Mouse (Mus musculus) heart, embryonic 11.5 days (tissue): ENCODE measurements around the gene Ing3. TPM values are rescaled to one million over a fixed set of nuclear protein-coding genes. Genes with fewer than 3 reads are reported as not detected.

Experiments used
- ATAC-seq: fragments of 200-750 bp; cut with Nextera tagmentation; replicated peaks from 2 replicates; pipeline ENCODE4 v1.8.0; 2017; ENCODE audit warnings: moderate library complexity; ENCODE audit not compliant: insufficient number of reproducible peaks, low FRiP score, low TSS enrichment
- H3K27ac ChIP-seq: fragments of 300-500 bp; sonication (generic); 2 replicates; pipeline ENCODE4 v1.5.1; 2014; ENCODE audit warnings: mild to moderate bottlenecking, low read depth, low read length
- H3K27me3 ChIP-seq: fragments of 300-500 bp; sonication (generic); 2 replicates; pipeline ENCODE4 v1.6.1; 2014; ENCODE audit warnings: mild to moderate bottlenecking, low read length, mixed read lengths; ENCODE audit not compliant: control insufficient read depth, insufficient read depth
- H3K36me3 ChIP-seq: fragments of 300-500 bp; sonication (generic); 2 replicates; pipeline ENCODE4 v1.6.1; 2014; ENCODE audit warnings: mild to moderate bottlenecking, low read length, moderate library complexity, mixed read lengths; ENCODE audit not compliant: control insufficient read depth, insufficient read depth
- H3K4me1 ChIP-seq: fragments of 300-500 bp; sonication (generic); 2 replicates; pipeline ENCODE4 v1.6.1; 2014; ENCODE audit warnings: low read length; ENCODE audit not compliant: control insufficient read depth, insufficient read depth
- H3K4me2 ChIP-seq: fragments of 300-500 bp; sonication (generic); 2 replicates; pipeline ENCODE4 v1.6.1; 2014; ENCODE audit warnings: mild to moderate bottlenecking, moderate library complexity
- H3K4me3 ChIP-seq: fragments of 300-500 bp; sonication (generic); 2 replicates; pipeline ENCODE4 v1.5.1; 2014; ENCODE audit warnings: low read depth, low read length
- H3K9ac ChIP-seq: fragments of 300-500 bp; sonication (generic); 2 replicates; pipeline ENCODE4 v1.6.1; 2014; ENCODE audit warnings: mild to moderate bottlenecking, low read depth, low read length, moderate library complexity
- H3K9me3 ChIP-seq: fragments of 300-500 bp; sonication (generic); replicated peaks from 2 replicates; pipeline ENCODE4 v1.6.1; 2016; ENCODE audit warnings: low read length; ENCODE audit not compliant: control insufficient read depth
- WGBS: fragments of 180-500 bp; shearing (Covaris S2); extraction: QIAGEN DNeasy Blood & Tissue Kit; methylation state at CpG from one replicate; pipeline ENCODE4 v1.1.7; 2014; ENCODE audit not compliant: insufficient replicate concordance; 5-methylcytosine and 5-hydroxymethylcytosine counted together
- polyA plus RNA-seq: library from polyadenylated mRNA; unstranded; fragments of >200 nt; fragmentation: Nextera tagmentation; extraction: Ambion mirVana; gene quantifications from 2 replicates; pipeline ENCODE4 v1.2.1, GENCODE M21; 2014

The Ing3 gene
- polyA plus RNA-seq, 1 experiment from 2014 or later = 21.3 TPM

DNA sequence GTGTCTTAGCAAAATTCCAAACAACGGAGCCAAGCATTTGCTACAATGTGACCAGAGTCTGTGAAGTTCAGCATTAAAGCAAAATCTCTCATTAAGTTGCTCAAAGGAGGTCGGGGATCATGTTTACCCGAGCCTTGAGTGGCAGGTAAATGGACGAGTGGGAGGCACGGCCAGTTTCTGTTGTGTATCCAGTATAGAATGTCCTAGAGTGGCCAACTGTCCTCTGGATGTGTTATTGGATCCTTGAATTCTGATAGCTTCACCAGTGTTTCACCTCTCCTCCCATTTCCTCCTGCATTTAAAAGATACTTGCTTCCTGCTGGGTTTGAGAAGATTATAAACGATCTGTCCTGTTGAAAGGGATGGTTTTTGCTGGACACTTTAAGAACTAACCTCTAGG, 50.7 kb downstream of the Ing3 start:
- Histone ChIP-seq H3K4me1 (peaks cover 9% of the 10 kb centered on the region), H3K4me3 (no peak overlapping the region), H3K27me3 (no peaks in the 10 kb centered on the region; the same call in 1 of the 2 replicates), H3K36me3 (no peaks in the 10 kb centered on the region), H3K4me2 (no peak overlapping the region), H3K27ac (no peak overlapping the region), H3K9ac (no peak overlapping the region), H3K9me3 (no peaks in the 10 kb centered on the region)
- 43% methylated on average over 6 of the region's 6 CpGs for WGBS
- ATAC-seq = no peak

DNA sequence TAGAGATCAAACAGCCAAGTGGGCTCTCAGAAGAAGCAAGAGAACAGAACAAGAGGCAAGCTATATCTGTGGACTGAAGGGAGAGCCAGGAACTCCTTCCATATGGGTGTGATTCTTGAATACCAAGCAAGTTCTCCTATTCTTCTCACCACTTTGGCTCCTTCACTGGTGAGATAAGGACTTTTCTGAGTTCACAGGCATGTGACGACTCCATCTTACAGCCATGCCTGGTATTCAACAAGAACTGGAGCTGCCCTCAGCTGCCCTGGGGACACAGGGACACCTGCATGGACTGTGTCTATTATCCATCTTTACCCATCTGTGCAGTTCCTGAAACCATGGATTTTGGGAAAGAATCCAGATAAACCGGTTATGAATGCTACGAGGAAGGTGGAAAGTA, 51.5 kb downstream of the Ing3 start:
- H3K27ac ChIP-seq = no peak overlapping the region
- H3K9me3 ChIP-seq = no peaks in the 10 kb centered on the region
- no peaks in the 10 kb centered on the region; the same call in 1 of the 2 replicates for H3K27me3 ChIP-seq
- ATAC-seq = no peak
- H3K4me3 ChIP-seq = no peak overlapping the region
- H3K4me1 ChIP-seq = peaks cover 9% of the 10 kb centered on the region
- H3K9ac ChIP-seq = no peak overlapping the region
- H3K4me2 ChIP-seq = no peak overlapping the region
- 61% methylated on average over 3 of the region's 3 CpGs for WGBS
- no peaks in the 10 kb centered on the region for H3K36me3 ChIP-seq

DNA sequence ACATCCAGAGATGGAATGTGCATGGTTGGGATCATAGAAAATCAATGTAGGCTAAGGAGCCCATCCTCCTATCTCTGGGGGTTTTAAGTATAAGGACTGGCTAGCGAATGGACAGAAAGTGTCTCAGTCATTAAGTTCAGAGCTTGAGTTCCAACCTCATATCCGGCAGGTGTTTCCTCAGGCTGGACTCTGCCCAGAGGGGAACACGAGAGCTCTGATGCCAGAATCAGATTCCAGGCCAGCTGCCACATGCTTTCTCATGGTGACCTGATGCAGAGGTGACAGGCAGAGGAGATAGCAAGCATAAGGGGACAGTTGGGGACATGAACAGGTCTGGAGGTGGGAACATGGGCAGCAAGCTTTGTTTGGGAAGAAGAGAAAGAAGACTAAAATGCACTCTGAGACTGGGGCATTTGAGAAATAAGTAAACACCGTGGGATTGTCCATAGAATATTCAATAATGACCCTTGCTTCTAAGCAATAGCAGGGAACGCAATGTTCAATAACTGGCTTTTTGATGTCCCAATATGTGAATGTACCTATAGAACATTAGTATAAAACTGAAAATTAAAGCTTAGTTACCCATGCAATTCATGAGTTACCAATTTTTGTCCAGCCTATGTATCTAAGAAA, 52.0 kb downstream of the Ing3 start:
- H3K36me3 ChIP-seq = no peaks in the 10 kb centered on the region
- H3K9ac ChIP-seq = no peak overlapping the region
- ATAC-seq = no peak
- H3K4me2 ChIP-seq = no peak overlapping the region
- H3K4me3 ChIP-seq = no peak overlapping the region
- H3K4me1 ChIP-seq = peaks cover 9% of the 10 kb centered on the region
- H3K9me3 ChIP-seq = no peaks in the 10 kb centered on the region
- 79% methylated on average over 5 of the region's 5 CpGs for WGBS
- H3K27me3 ChIP-seq = no peaks in the 10 kb centered on the region; the same call in 1 of the 2 replicates
- H3K27ac ChIP-seq = no peak overlapping the region

- H3K4me3 ChIP-seq = no peak overlapping the region
- H3K27me3 ChIP-seq = no peaks in the 10 kb centered on the region; the same call in 1 of the 2 replicates
- peaks cover 9% of the 10 kb centered on the region for H3K4me1 ChIP-seq
- no peak for ATAC-seq
- H3K9me3 ChIP-seq = no peaks in the 10 kb centered on the region
- H3K27ac ChIP-seq = no peak overlapping the region
- 0 out of 2 replicates have a peak overlapping the region, but pooled peaks have one; percentile 0 for H3K4me2 ChIP-seq
- 52% methylated on average over 17 of the region's 17 CpGs for WGBS
- H3K9ac ChIP-seq = no peak overlapping the region
- H3K36me3 ChIP-seq = no peaks in the 10 kb centered on the region
These were observed 53.3 kb downstream of the Ing3 start for GRCm38 (mm10) chr6:22002521-22003199.

DNA sequence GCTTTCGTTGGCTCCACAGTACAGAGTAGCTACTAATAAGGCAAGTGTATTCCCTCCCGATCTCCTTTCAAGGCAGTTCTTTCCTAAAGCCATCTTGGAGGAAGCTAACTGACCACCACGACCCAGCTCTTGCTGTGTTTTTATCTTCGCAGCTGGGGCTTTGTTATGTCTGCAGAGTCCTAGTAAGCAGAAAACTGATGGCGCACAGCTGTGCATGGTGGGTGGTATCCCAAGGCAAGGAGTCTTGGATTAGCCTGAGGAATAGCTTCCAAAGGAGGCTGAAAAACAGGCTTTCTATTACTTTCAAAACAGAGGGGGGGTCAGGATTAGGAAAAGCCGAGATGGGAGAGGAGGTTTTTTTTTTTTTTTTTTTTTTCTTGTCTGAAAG, 53.8 kb downstream of the Ing3 start:
- ATAC-seq = no peak
- Histone ChIP-seq H3K4me1 (peaks cover 9% of the 10 kb centered on the region), H3K4me3 (no peak overlapping the region), H3K9ac (no peak overlapping the region), H3K9me3 (no peaks in the 10 kb centered on the region), H3K27ac (no peak overlapping the region), H3K4me2 (0 out of 2 replicates have a peak overlapping the region, but pooled peaks have one; percentile 0), H3K27me3 (no peaks in the 10 kb centered on the region; the same call in 1 of the 2 replicates), H3K36me3 (no peaks in the 10 kb centered on the region)
- WGBS = 17% methylated on average over 6 of the region's 6 CpGs

- no peaks in the 10 kb centered on the region for H3K9me3 ChIP-seq
- H3K9ac ChIP-seq = no peak overlapping the region
- H3K27me3 ChIP-seq = no peaks in the 10 kb centered on the region; the same call in 1 of the 2 replicates
- peaks cover 6% of the 10 kb centered on the region for H3K4me1 ChIP-seq
- no peak overlapping the region for H3K4me2 ChIP-seq
- no peak for ATAC-seq
- no peaks in the 10 kb centered on the region for H3K36me3 ChIP-seq
- no peak overlapping the region for H3K27ac ChIP-seq
- H3K4me3 ChIP-seq = no peak overlapping the region
- WGBS = 72% methylated on average over 10 of the region's 10 CpGs
These were observed 54.7 kb downstream of the Ing3 start for GRCm38 (mm10) chr6:22003959-22004543.

DNA sequence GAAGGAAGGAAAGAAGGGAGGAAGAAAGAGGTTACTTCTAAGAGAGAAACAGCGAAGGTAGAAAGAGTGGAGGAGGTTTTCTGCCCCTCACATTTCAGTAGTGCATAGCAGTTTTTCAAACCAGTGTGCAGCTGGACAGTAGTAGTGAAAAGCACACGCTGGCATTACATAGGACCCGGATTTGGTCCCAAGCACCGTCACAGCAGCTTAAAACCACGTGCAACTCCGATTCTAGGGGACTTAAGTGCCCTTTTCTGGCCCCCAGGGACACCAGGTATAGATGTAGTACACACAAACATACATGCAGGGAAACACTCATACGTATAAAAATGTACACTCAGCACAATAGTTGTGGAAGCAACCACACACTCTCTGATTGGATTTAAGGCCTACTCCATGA, 59.0 kb downstream of the Ing3 start:
- no peak for ATAC-seq
- WGBS = 83% methylated on average over 7 of the region's 7 CpGs

DNA sequence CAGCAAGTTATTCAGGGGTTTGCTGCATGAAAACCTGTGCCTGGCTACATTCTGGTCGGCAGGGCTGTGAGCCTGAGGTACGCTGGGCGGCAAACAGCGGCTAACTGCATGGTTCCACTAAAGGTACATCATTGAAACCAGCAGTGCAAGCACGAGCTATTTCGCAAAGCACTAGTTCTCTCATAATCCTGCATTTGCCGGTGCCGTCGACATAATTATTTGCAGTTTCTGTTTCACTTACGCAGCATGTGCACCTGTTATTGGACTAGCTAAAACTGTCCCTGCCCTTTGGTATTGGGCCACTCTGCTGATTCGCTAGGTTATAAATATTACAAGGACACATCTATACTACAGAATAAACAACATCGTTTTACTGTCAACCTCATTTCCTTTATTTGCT, 60.9 kb downstream of the Ing3 start:
- no peak overlapping the region for H3K9ac ChIP-seq
- no peaks in the 10 kb centered on the region for H3K36me3 ChIP-seq
- 89% methylated on average over 12 of the region's 12 CpGs for WGBS
- ATAC-seq = no peak
- H3K4me2 ChIP-seq = no peak overlapping the region
- H3K27me3 ChIP-seq = no peaks in the 10 kb centered on the region
- no peaks in the 10 kb centered on the region for H3K4me1 ChIP-seq
- no peak overlapping the region for H3K4me3 ChIP-seq
- H3K27ac ChIP-seq = no peak overlapping the region
- H3K9me3 ChIP-seq = no peaks in the 10 kb centered on the region

More for the DNA sequence above, 59.0 kb downstream of the Ing3 start:
- no peak overlapping the region for H3K27ac ChIP-seq
- H3K27me3 ChIP-seq = no peaks in the 10 kb centered on the region
- H3K4me2 ChIP-seq = no peak overlapping the region
- no peak overlapping the region for H3K4me3 ChIP-seq
- H3K36me3 ChIP-seq = no peaks in the 10 kb centered on the region
- no peak overlapping the region for H3K9ac ChIP-seq
- H3K4me1 ChIP-seq = no peaks in the 10 kb centered on the region
- H3K9me3 ChIP-seq = no peaks in the 10 kb centered on the region
